Mouse (Mus musculus) embryonic fibroblast, embryonic 13.5 days (primary cell): ENCODE data around the gene Ppm1g. TPM values are rescaled to one million over a fixed set of nuclear protein-coding genes. Genes with fewer than 3 reads are reported as not detected.

Experiments used
- H3K27ac ChIP-seq: 2 replicates; pipeline ENCODE4 v1.5.1; 2012; ENCODE audit warnings: low read length, control low read depth, inconsistent platforms; ENCODE audit not compliant: insufficient read depth
- H3K4me1 ChIP-seq: 2 replicates; pipeline ENCODE4 v1.6.1; 2011; ENCODE audit warnings: low read length; ENCODE audit not compliant: control insufficient read depth, insufficient read depth
- H3K4me3 ChIP-seq: 2 replicates; pipeline ENCODE4 v1.5.1; 2011; ENCODE audit warnings: mild to moderate bottlenecking, control low read depth, low read length; ENCODE audit not compliant: insufficient read depth
- CTCF ChIP-seq: IDR thresholded peaks from 2 replicates; pipeline ENCODE4 v1.5.1; 2011; ENCODE audit warnings: mild to moderate bottlenecking, control low read depth, low read length, moderate library complexity, borderline replicate concordance; ENCODE audit not compliant: insufficient read depth
- POLR2A ChIP-seq: IDR thresholded peaks from 2 replicates; pipeline ENCODE4 v1.6.1; 2011; ENCODE audit warnings: low read depth, mild to moderate bottlenecking, control low read depth, low read length, moderate library complexity
- polyA plus RNA-seq: library from polyadenylated mRNA; stranded (reverse); fragments of >200 nt; gene quantifications from 2 replicates; pipeline ENCODE4 v1.2.4, GENCODE M21; 2011; ENCODE audit warnings: low read depth; ENCODE audit not compliant: missing spikeins, insufficient read length

The Ppm1g gene
- polyA plus RNA-seq, 1 experiment, result 131 TPM

DNA sequence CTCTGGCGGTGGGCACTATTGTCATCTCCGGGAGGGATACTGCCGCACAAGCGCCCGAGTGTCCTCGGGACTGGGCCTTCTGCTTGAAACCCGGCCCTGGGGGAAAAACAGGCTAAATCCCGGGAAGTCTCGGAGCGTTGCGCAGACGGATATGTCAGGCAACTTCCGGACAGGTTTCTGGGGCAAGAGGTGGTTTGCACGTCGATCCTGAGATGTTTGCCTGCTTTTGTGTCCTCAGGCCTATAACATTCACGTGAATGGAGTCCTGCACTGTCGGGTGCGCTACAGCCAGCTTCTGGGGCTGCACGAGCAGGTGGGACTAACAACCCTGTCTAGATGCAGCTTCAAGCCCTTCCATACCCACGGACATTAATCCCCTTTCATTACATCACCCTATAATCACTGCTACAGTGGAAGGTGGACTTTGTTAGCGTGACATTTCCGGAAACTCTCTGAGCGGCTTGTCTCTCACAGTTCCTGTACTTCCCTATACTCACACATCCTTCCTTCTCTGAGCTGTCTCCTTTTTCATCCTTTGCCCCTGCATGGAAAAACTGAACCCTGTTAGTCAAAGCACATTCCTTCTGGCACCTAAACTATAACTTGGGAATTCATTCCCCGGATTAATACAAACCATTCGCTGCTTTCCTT lies 26.7 kb downstream of the Ppm1g start:
- Histone ChIP-seq H3K4me3 (peak overlapping the region; percentile 68), H3K27ac (peak overlapping the region; percentile 49), H3K4me1 (no peaks in the 10 kb centered on the region)
- no peak for TF ChIP-seq CTCF
- TF ChIP-seq POLR2A, result no peak; the same call in 1 of the 2 replicates

DNA sequence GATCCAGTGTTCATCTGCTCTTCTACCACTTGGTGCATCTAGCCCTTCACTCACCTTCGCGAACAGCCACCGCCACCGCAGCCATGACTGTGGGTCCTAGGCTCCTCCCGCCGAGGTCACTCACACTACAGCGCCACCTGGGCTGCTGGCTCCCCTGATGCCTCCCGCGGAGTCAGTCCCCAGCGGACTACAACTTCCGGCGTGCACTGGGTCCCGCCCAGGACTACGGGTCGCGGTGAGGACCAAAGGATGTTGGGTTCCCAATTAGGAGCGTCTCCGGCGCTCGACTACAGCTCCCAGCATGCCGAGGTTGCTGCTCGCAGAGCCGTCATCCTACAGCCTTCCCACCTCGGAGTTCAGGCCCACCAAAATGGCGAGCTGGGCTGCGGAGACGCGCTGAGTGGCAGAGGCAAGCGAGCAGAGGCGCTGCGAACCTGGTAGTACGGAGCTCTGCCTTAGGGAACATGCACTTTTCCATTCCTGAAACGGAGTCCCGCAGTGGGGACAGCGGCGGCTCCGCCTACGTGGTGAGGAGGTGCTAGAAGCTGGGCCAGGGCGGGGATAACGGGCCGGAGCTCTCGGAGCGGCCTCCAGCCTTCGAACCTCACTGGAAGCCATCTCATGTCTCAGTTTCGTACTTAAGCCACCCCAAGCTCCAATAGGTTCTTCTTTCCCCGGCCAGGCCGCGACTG lies 27.4 kb downstream of the Ppm1g start, which contains the start of the genes Snx17 and Eif2b4:
Snx17 (plus strand) TSS at position 289 of the 692 bp plus-strand sequence.
Eif2b4 (minus strand) TSS at position 492 of the 692 bp plus-strand sequence.
- Histone ChIP-seq H3K4me3 (peak within 1 kb of the TSS; percentile 68), H3K27ac (peak within 1 kb of the TSS; percentile 49), H3K4me1 (no peaks in the 10 kb centered on the region)
- TF ChIP-seq CTCF (peak; percentile 83), POLR2A (peak; percentile 89)

DNA sequence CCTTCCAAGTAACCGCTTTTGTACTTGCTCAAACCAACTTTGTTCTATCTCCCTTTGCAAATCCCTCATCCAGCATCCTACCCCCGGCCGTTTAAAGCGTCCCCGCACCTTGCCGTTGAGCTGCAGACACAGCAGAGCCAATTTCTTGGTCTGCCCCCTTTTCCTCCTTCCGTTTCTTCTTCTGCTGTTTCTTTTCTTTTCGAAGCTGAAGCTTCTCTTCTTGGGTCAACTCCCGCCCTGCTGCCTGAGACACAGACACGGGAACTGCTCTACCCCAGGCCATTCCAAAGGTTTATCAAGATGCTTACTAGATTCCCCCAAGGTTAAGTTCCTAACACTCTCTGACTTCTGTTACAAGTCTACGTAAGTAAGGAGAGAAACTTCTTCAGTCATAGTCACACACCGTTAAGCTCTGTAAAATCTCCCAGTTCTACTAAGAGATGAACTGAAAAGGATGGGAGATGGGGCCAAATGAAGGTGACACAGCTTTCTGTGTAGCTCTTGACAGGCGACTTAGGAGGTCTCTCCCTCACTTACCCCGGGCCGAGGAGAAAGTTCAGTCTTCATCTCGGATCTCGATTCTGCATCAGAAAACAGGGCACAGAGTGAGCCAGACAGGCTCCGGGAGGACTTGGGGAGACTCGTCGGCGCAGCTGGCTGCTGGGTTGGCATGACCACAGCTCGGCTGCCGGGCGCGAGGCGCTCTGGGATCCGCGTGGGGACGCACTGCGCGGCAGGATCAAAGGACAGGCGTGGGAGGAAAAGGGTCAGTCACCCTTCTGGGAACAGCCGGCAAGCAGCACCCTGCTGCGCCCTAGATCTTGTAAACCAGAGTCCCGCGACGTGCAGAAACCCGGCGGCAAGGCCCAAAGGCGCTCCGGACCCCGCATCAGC lies 28.2 kb downstream of the Ppm1g start:
- Histone ChIP-seq H3K27ac (peak overlapping the region; percentile 12; the same call in 1 of the 2 replicates), H3K4me1 (no peaks in the 10 kb centered on the region), H3K4me3 (peak overlapping the region; percentile 61)
- TF ChIP-seq CTCF, result no peak
- TF ChIP-seq POLR2A, result no peak

DNA sequence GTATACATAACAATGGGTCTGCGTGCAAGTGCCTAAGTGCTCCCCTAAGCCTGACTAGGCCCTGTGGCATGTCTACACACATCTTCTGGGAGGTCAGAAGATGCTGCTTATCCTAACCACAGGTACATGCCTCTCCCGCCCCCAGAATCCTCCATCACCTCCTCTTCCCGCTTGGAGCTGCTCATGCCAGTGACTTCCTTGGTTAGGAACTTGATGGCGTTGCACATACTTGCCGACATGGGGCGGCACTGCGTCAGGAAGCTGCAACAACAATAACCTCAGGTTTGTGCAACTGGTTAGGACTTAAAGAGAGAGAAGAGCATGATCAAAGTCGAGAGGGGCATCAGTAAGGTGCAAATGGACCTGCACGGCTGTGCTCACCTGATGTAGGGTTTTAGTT lies 30.3 kb downstream of the Ppm1g start:
- no peaks in the 10 kb centered on the region for H3K4me1 ChIP-seq
- TF ChIP-seq POLR2A, result no peak
- no peak for TF ChIP-seq CTCF
- H3K4me3 ChIP-seq, result no peak overlapping the region
- H3K27ac ChIP-seq, result no peak overlapping the region

DNA sequence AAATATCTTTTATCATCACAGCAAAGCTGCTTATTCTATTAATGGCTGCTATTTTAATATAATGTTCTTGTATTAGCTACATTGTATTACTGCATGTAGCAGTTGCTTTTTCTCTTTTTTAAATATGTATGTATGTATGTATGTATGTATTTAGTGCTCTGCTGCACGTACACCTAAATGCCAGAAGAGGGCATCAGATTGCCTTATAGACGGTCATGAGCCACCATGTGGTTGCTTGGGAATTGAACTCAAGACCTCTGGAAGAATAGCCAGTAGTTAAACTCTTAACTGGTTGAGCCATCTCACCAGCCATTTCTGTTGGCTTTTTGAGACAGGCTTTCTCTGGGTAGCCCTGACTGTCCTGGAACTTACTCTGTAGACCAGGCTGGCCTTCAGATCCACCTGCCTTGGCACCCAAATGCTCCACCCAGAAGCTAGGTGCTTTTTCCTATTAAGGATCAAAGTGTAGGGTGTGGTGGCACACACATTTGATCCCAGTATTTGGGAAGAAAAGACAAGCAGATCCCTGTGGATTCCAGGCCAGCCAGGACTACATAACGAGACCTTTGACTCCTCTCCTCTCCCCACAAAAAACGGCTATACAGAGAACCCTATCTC lies 32.2 kb downstream of the Ppm1g start:
- no peaks in the 10 kb centered on the region for H3K4me1 ChIP-seq
- TF ChIP-seq CTCF (no peak), POLR2A (no peak)
- no peak overlapping the region for H3K27ac ChIP-seq
- no peak overlapping the region for H3K4me3 ChIP-seq

DNA sequence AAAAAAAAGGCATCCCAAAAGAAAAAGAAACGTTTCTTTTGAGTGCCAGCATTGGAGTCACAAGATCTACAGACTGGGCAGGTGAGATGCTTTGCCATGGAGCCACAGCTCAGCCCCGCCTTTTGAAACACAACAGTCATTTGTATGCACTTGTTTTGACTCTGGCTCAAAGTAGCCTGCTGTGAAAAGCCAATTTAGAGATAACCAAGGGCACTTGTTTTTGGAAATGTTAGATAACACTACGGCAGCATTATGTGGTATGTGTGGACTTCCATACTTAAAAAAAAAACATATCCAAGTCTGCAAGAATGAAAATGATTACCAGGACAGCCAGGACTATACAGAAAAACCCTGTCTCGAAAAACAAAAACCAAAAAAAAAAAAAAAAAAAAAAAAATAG lies 36.8 kb downstream of the Ppm1g start:
- Histone ChIP-seq H3K4me1 (no peaks in the 10 kb centered on the region), H3K27ac (no peak overlapping the region), H3K4me3 (no peak overlapping the region)
- TF ChIP-seq CTCF, result no peak
- TF ChIP-seq POLR2A, result no peak

DNA sequence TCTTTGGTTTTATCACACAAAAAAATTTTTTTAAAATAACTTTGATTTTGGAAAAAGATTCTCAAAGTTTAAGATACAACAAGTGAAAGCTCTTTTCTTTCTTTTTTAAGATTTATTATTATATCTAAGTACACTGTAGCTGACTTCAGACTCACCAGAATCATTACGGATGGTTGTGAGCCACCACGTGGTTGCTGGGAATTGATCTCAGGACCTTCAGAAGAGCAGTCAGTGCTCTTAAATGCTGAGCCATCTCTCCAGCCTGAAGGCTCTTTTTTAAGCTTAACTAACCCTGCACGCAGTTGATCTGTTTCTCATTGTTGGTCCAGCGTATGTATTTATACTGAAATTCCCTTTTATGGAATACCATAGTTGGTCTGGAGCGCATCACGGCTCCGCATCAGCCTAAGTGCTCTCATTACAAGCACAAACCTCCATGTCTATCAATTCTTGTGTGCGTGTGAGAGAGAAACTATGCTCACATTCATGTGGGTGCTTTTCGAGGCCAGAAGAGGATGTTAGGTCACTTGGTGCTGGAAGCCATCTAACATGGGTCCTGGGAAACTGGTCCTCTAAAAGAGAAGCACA lies 39.2 kb downstream of the Ppm1g start:
- Histone ChIP-seq H3K27ac (no peak overlapping the region), H3K4me3 (no peak overlapping the region), H3K4me1 (no peaks in the 10 kb centered on the region)
- no peak for TF ChIP-seq CTCF
- peak; percentile 26; the same call in 1 of the 2 replicates for TF ChIP-seq POLR2A

DNA sequence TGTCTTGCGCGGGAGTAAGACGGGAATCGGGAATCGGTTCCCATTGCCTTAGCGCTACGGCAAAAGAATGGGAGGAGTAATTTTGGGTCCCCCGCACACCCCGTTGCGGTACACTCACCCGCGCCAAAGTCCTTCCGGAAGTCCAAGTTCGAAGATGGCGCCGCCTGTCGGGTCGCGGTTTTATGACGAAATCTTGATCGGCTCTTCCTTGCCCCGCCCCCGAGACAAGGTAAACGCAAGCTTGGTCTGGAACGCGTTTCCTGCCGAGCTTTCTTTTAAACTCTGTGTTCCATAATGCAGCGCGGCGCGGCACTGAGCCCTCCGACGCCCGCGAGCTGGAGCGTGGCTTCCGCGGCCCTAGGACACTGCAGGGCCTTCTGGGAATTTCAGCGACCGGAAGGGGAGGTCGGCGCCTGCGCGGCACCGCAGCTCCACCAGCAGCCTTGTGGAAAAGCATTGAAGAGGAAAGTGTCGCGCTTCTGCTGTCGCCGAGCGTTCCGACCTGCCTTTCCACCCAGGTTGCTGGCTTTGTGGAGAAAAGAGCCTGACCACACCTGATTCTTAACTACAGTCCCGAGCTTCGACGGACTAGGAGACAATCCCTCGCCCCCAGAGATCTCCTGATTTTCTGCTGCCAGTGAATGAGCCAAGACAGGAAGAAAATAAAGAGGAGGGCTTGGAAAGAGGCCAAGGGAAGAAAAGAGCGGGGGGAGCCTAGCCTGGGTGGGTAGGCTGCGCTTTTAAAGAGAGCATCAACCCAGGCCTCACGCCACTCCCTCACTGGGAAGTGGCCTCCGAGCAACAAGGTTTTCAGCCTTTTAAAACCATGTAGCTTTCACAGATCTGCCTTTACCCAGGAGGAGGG lies 40.5 kb downstream of the Ppm1g start, which contains the start of the genes Gm29609 and Gtf3c2:
Gm29609 (minus strand) TSS at position 146 of the 865 bp plus-strand sequence.
Gtf3c2 (minus strand) TSS at position 379 of the 865 bp plus-strand sequence.
- no peaks in the 10 kb centered on the region for H3K4me1 ChIP-seq
- peak within 1 kb of the TSS; percentile 96 for H3K4me3 ChIP-seq
- peak within 1 kb of the TSS; percentile 96 for H3K27ac ChIP-seq
- TF ChIP-seq POLR2A (peak; percentile 78), CTCF (no peak)
